Mouse (Mus musculus) gastrocnemius, adult 8-10 months (tissue): ENCODE data around the gene Olfr60. TPM values are rescaled to one million over a fixed set of nuclear protein-coding genes. Genes with fewer than 3 reads are reported as not detected.

Experiments used
- DNase-seq, 2 experiments: peaks; one replicate each; pipeline ENCODE4 v3.0.0; 2022; ENCODE audit warnings: low spot score in 2 of 2
- total RNA-seq, 4 experiments: library from RNA; stranded (reverse); gene quantifications; 2 replicates each; pipeline ENCODE4 v1.2.4; 2022

Olfr60 gene
- not detected for total RNA-seq

DNA sequence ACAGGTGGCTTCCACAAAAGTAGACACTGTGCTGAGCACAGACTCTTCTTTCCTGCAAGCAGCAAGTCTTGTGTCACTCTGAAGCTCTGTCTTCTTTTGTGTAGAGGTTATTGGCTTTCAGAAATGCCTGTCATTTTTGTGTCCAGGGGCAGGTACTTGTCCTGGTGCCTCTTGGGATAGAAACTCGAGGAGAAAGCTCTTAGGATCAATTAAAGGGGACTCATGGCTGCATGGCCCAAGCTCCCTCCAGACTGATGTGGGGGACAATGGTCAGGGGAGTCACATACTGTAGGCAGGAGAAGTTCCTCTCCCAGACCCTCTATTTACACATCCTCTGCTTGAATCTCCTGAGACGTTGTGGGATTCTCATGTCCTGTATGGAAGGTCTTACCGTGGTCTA, at the start of gene Olfr60:
Olfr60 (minus strand) TSS at position 101 of the 400 bp plus-strand sequence.
- no peak for DNase-seq

DNA sequence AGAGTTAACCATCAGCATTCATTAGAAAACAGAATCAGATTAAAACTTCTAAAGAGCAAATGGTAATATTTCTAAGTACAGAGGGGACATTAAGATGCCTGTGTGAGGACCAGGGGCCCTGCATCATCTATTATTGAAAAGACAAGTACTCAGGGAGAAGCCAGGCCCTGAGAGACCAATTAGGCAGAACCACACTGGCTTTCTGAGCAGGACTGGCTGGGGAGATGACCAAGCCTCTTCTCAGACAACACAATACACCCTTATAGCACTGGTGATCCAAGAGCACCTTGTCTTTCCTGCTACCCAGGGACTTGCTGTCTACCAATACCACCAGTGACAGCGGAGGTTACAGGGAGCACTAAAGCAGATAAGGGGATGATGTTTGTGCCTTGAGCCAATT, 41.3 kb upstream of the Olfr60 start, which contains the start of gene Olfr531:
Olfr531 (minus strand) TSS at position 101 of the 400 bp plus-strand sequence.
- DNase-seq, result no peak

DNA sequence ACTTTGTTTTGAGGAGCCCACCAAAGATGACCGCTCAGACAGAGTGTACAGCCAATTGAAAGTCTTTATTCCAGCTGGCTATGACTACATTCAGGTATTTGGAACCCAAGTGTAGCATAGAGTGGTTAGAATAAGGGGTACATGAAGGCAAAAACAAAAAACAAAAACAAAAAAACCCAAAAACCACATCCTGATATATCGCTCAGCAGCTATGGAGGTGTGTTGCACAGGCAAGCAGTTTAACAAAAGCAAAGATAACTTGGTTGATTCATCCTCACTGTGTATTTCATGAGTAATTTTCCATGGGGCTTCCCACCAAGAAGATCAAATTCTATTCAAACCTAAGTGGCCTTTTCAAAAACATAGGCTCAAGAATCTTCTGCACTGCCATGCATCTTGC, 15.4 kb upstream of the Olfr60 start:
- DNase-seq, result no peak

GRCm38 (mm10) chr7:140376231-140376630, 14.8 kb upstream of the Olfr60 start, which contains the start of gene Olfr530:
Gene Olfr530 (minus strand): TSS chr7:140376331.
- no peak for DNase-seq

DNA sequence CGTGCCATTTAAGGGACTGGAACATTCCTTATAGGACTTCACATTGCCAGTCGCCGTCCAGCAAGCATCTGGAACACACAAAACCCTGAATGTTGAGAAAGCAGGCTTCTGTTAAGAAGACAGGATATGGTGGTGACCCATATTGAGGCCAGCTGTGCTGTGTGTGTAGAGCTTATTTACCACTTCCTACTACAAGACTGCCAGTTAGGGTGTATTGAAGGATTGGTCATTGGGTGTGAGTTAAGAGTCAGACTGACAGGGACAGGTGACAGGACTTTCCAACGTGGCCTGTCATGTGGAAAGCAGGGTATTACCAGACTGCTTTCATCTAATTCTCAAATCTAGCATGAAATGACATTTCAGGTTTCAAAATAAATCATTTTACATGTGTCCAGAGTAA, 12.8 kb upstream of the Olfr60 start:
- DNase-seq, result no peak

DNA sequence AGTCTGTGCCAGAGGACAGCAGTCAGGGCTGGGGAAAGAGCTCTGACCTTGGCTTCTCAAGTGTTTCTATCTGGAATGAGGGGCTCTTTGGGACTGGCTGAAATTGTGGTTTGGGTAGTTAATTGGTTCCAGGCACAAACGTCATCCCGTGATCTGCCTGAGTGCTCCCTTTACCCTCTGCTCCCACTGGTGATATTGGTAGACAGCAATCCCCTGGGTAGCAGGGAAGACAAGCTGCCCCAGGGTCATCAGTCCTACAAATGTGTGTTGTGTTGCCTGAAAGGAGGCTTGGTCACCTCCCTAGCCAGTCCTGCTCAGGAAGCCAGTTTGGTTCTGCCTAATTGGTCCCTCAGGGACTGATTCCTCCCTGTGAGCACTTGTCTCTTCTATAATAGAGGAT, 27.8 kb downstream of the Olfr60 start, which contains the start of gene Olfr527:
Olfr527 (plus strand) TSS at position 301 of the 400 bp plus-strand sequence.
- no peak for DNase-seq

- DNase-seq, result no peak
Observed at GRCm38 (mm10) chr7:140329766-140330304, 31.6 kb downstream of the Olfr60 start.

- no peak for DNase-seq
Observed at GRCm38 (mm10) chr7:140321135-140321534, 40.3 kb downstream of the Olfr60 start.

DNA sequence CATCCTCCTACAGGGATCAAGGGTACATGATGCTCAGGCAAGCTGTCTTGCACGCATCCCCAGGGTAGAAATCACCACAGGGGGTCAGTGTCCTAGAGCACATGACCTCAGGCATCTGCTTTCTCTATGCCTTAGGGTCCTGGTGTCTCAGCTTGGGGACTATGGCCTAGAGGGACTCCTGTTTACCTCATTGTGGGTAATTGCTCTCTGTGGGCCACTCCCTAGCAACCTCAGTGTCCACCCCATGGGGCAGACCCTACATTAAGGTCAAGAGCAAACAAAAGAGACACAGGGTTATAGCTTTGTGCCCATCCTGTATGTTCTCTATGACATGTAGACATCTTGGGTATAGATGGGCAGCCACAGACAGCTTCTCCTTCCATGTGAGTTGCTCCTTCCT, 40.9 kb downstream of the Olfr60 start, which contains the start of gene Olfr525:
Olfr525 (plus strand) TSS at position 301 of the 400 bp plus-strand sequence.
- no peak for DNase-seq

DNA sequence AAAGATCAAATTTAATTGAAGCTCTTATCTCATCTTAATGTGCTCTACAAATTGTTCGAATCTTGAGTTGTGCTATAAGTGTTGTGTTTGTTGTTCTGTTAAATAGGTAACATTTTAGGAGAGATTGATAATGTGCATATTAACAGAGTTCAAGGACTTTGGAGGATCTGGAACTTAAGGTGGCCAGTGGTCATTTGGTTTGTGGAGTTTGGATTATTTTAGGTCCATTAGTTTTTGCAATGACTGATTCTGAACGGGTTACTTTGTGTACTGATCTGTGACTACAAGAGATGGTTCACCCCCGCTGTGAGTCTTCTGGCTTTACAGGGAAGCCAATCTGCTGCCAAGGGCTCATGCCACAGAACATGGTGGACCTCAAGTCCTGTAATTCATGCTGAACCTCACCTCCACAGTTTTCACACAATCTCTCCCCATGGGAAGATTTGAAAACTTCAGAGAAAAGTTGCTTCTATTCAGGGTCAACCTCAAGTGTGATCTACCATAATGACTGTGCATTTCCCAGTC, 41.5 kb downstream of the Olfr60 start:
- DNase-seq, result no peak

DNA sequence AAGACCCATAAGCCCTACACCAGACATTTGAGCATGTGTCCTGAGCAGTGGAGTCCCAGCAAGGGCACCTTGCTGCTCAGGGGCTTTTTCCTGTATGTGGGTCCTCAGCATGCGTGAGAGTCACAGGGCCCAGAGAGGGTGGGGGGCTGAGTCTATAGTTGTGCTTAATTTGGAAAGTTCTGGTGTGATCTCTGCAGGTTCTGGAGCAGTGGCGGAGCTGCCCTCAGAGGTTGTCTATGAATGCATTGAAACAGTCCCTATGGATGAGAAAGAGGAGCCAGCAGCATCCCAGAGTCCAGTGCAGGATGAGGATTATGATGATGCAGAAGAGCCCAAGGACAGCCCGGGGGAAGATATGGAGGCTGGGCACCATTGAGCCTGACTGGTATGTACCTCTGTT, 62.1 kb downstream of the Olfr60 start:
- DNase-seq, result no peak

- DNase-seq, result no peak
Observed at GRCm38 (mm10) chr7:140296876-140297275, 64.6 kb downstream of the Olfr60 start.

- DNase-seq, result no peak
Observed at GRCm38 (mm10) chr7:140295746-140296145, 65.7 kb downstream of the Olfr60 start.

Other genes starting within 250 kb of the Olfr60 start
- 1 to 10 TPM; 1.5 to 4.3 (median 4.1) TPM for gene Paox, start 245.9 kb downstream of the Olfr60 start, total RNA-seq
- 100 to 1,000 TPM; 113 to 159 (median 136) TPM for gene Echs1, start 245.2 kb downstream of the Olfr60 start, total RNA-seq
- 10 to 100 TPM; 24.2 to 28.0 (median 25.1) TPM for gene Mtg1, start 224.1 kb downstream of the Olfr60 start, total RNA-seq
- gene Sprn, start 206.8 kb downstream of the Olfr60 start, total RNA-seq, result under 1 TPM; 0.07 to 0.22 (median 0.16) TPM
- not detected for gene Olfr522, start 196.9 kb downstream of the Olfr60 start, total RNA-seq
- not detected for gene Olfr523, start 188.5 kb downstream of the Olfr60 start, total RNA-seq
- gene Olfr524, start 155.7 kb downstream of the Olfr60 start, total RNA-seq, result not detected
- not detected for gene Cd163l1, start 143.4 kb downstream of the Olfr60 start, total RNA-seq
- not detected for gene 5830411N06Rik, start 114.4 kb downstream of the Olfr60 start, total RNA-seq
- not detected for gene Olfr525, start 40.8 kb downstream of the Olfr60 start, total RNA-seq
- not detected for gene Olfr527, start 27.7 kb downstream of the Olfr60 start, total RNA-seq
- gene Olfr530, start 14.7 kb upstream of the Olfr60 start, total RNA-seq, result not detected
- gene Olfr531, start 41.2 kb upstream of the Olfr60 start, total RNA-seq, result not detected
- not detected for gene Olfr532, start 60.0 kb upstream of the Olfr60 start, total RNA-seq
- gene Olfr533, start 101.7 kb upstream of the Olfr60 start, total RNA-seq, result not detected
- gene Olfr535, start 122.5 kb upstream of the Olfr60 start, total RNA-seq, result not detected
- not detected for gene Olfr536, start 145.7 kb upstream of the Olfr60 start, total RNA-seq
- not detected for gene Olfr538, start 206.2 kb upstream of the Olfr60 start, total RNA-seq
- gene Olfr46, start 239.6 kb upstream of the Olfr60 start, total RNA-seq, result not detected